Mouse (Mus musculus) neural tube, embryonic 10.5 days (tissue): Measurements from ENCODE around the gene Lmx1b.

Experiments used
- DNase-seq: peaks from one replicate; pipeline ENCODE4 v3.0.0-alpha.2; 2017; ENCODE audit warnings: low spot score; ENCODE audit errors: extremely low spot score

Gene Lmx1b

GRCm38 (mm10) chr2:33630081-33631021 is 10.0 kb downstream of the Lmx1b start:
- peak; percentile 62 for DNase-seq

- DNase-seq: peak; percentile 45
These were observed 10.7 kb downstream of the Lmx1b start for GRCm38 (mm10) chr2:33629641-33630040.

- peak; percentile 73 for DNase-seq
These were observed 11.5 kb downstream of the Lmx1b start for GRCm38 (mm10) chr2:33628791-33629190.

GRCm38 (mm10) chr2:33627058-33627375 is 13.3 kb downstream of the Lmx1b start:
- DNase-seq: peak; percentile 45

- peak; percentile 47 for DNase-seq
These were observed 13.9 kb downstream of the Lmx1b start for GRCm38 (mm10) chr2:33626262-33627057.

- no peak for DNase-seq
These were observed 22.6 kb downstream of the Lmx1b start for GRCm38 (mm10) chr2:33617670-33618069.

- peak; percentile 52 for DNase-seq
These were observed 23.9 kb downstream of the Lmx1b start for GRCm38 (mm10) chr2:33616411-33616843.

- DNase-seq: no peak
These were observed 24.4 kb downstream of the Lmx1b start for GRCm38 (mm10) chr2:33615843-33616344.

- DNase-seq: no peak
These were observed 34.6 kb downstream of the Lmx1b start for GRCm38 (mm10) chr2:33605487-33606256.

GRCm38 (mm10) chr2:33604846-33605486 is 35.3 kb downstream of the Lmx1b start:
- DNase-seq: no peak

GRCm38 (mm10) chr2:33600520-33600919 is 39.8 kb downstream of the Lmx1b start:
- DNase-seq: no peak

GRCm38 (mm10) chr2:33597384-33597783 is 42.9 kb downstream of the Lmx1b start:
- no peak for DNase-seq

GRCm38 (mm10) chr2:33595085-33595423 is 45.3 kb downstream of the Lmx1b start:
- no peak for DNase-seq

GRCm38 (mm10) chr2:33594181-33595084 is 45.9 kb downstream of the Lmx1b start:
- DNase-seq: no peak

- DNase-seq: peak; percentile 82
These were observed 47.3 kb downstream of the Lmx1b start for GRCm38 (mm10) chr2:33592931-33593555.

- no peak for DNase-seq
These were observed 51.0 kb downstream of the Lmx1b start for GRCm38 (mm10) chr2:33589280-33589679.

GRCm38 (mm10) chr2:33584937-33585910 is 55.1 kb downstream of the Lmx1b start:
- peak; percentile 59 for DNase-seq

GRCm38 (mm10) chr2:33583761-33584160 is 56.5 kb downstream of the Lmx1b start:
- no peak for DNase-seq
